Mouse (Mus musculus) myocyte (in vitro differentiated cells): ENCODE data around the gene Map3k14.

Experiments used
- E2F4 ChIP-seq: IDR thresholded peaks from one replicate; pipeline ENCODE4 v1.6.1; 2011; ENCODE audit warnings: mild to moderate bottlenecking, control low read depth, moderate library complexity; ENCODE audit not compliant: insufficient read depth
- POLR2A ChIP-seq: IDR thresholded peaks from one replicate; pipeline ENCODE4 v1.6.1; 2011; ENCODE audit warnings: low read depth, mild to moderate bottlenecking, control low read depth, moderate library complexity; ENCODE audit not compliant: insufficient read length
- SRF ChIP-seq: IDR thresholded peaks from one replicate; pipeline ENCODE4 v1.6.1; 2011; ENCODE audit warnings: low read depth; ENCODE audit not compliant: control insufficient read depth, insufficient read length
- TCF12 ChIP-seq: IDR thresholded peaks from one replicate; pipeline ENCODE4 v1.6.1; 2011; ENCODE audit warnings: mild to moderate bottlenecking, control low read depth; ENCODE audit not compliant: poor library complexity, insufficient read depth, severe bottlenecking
- TCF3 ChIP-seq: IDR thresholded peaks from one replicate; pipeline ENCODE4 v1.6.1; 2011; ENCODE audit warnings: low read depth, control low read depth; ENCODE audit not compliant: insufficient read length

DNA sequence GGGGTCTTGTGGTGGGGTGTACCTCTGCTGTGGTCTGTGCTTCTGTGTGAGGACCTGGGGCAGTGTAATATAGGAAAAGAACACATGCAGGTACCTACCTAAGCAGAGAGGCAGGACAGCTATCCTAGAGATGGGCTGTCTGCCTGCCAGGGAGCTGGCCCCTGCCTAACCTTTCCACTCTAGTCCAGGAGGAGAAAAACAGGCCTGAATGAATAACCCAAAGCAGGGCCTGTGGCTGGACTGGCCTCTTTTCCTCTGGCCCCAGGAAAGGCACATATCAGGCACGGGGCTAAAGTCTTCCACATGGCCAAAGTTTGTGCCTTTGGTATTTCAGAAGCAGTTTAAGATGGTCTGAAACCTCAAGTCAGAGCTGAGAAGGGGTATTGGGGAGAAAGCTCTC is 86.8 kb downstream of the Map3k14 start:
- TF ChIP-seq POLR2A (no peak), TCF12 (no peak), SRF (no peak), TCF3 (no peak), E2F4 (no peak)
